Mouse (Mus musculus) embryonic facial prominence, embryonic 12.5 days (tissue): ENCODE data around the gene Cit. TPM values are rescaled to one million over a fixed set of nuclear protein-coding genes. Genes with fewer than 3 reads are reported as not detected.

Experiments used
- ATAC-seq: fragments of 200-750 bp; cut with Nextera tagmentation; 2 replicates; pipeline ENCODE4 v1.8.0; 2017; ENCODE audit not compliant: insufficient number of reproducible peaks, insufficient read depth, low FRiP score, low TSS enrichment
- H3K27ac ChIP-seq: fragments of 300-500 bp; sonication (generic); 2 replicates; pipeline ENCODE4 v1.5.1; 2016; ENCODE audit warnings: mild to moderate bottlenecking
- H3K27me3 ChIP-seq: fragments of 300-500 bp; sonication (generic); 2 replicates; pipeline ENCODE4 v1.6.1; 2016; ENCODE audit warnings: mild to moderate bottlenecking, moderate library complexity
- H3K36me3 ChIP-seq: fragments of 300-500 bp; sonication (generic); 2 replicates; pipeline ENCODE4 v1.6.1; 2016; ENCODE audit warnings: mild to moderate bottlenecking
- H3K4me1 ChIP-seq: fragments of 300-500 bp; sonication (generic); 2 replicates; pipeline ENCODE4 v1.6.1; 2016
- H3K4me2 ChIP-seq: fragments of 300-500 bp; sonication (generic); replicated peaks from 2 replicates; pipeline ENCODE4 v1.6.1; 2016; ENCODE audit warnings: mild to moderate bottlenecking, moderate library complexity
- H3K4me3 ChIP-seq: fragments of 300-500 bp; sonication (generic); 2 replicates; pipeline ENCODE4 v1.5.1; 2016; ENCODE audit warnings: mild to moderate bottlenecking
- H3K9ac ChIP-seq: fragments of 300-500 bp; sonication (generic); 2 replicates; pipeline ENCODE4 v1.6.1; 2016; ENCODE audit warnings: mild to moderate bottlenecking, moderate library complexity
- H3K9me3 ChIP-seq: fragments of 300-500 bp; sonication (generic); 2 replicates; pipeline ENCODE4 v1.6.1; 2016; ENCODE audit warnings: mild to moderate bottlenecking, moderate library complexity
- WGBS: fragments of 180-500 bp; shearing (Covaris S2); methylation state at CpG from one replicate; pipeline ENCODE4 v1.1.7; 2016; 5-methylcytosine and 5-hydroxymethylcytosine counted together
- polyA plus RNA-seq: library from polyadenylated mRNA; unstranded; fragments of >200 nt; fragmentation: Nextera tagmentation; extraction: Ambion mirVana; gene quantifications from 2 replicates; pipeline ENCODE4 v1.2.1, GENCODE M21; 2016

Gene Cit
- polyA plus RNA-seq, 1 experiment from 2014 or later, result 36.3 TPM

- no peak for ATAC-seq
- H3K9me3 ChIP-seq, result no peaks in the 10 kb centered on the region
- H3K36me3 ChIP-seq, result peaks cover 26% of the 10 kb centered on the region
- H3K4me3 ChIP-seq, result no peak overlapping the region
- H3K27me3 ChIP-seq, result no peaks in the 10 kb centered on the region
- no peak overlapping the region for H3K4me2 ChIP-seq
- H3K4me1 ChIP-seq, result peaks cover 6% of the 10 kb centered on the region
- 92% methylated on average over 5 of the region's 5 CpGs for WGBS
- no peak overlapping the region for H3K9ac ChIP-seq
- H3K27ac ChIP-seq, result no peak overlapping the region
These were observed 131.4 kb downstream of the Cit start for GRCm38 (mm10) chr5:115976446-115976845.

GRCm38 (mm10) chr5:115977266-115977665 lies 132.2 kb downstream of the Cit start:
- 52% methylated on average over 10 of the region's 10 CpGs for WGBS
- peaks cover 6% of the 10 kb centered on the region for H3K4me1 ChIP-seq
- ATAC-seq, result no peak
- H3K27ac ChIP-seq, result 0 out of 2 replicates have a peak overlapping the region, but pooled peaks have one; percentile 3
- no peak overlapping the region for H3K9ac ChIP-seq
- H3K4me2 ChIP-seq, result no peak overlapping the region
- H3K27me3 ChIP-seq, result no peaks in the 10 kb centered on the region
- H3K4me3 ChIP-seq, result no peak overlapping the region
- peaks cover 31% of the 10 kb centered on the region for H3K36me3 ChIP-seq
- no peaks in the 10 kb centered on the region for H3K9me3 ChIP-seq

GRCm38 (mm10) chr5:115977757-115978156 lies 132.7 kb downstream of the Cit start:
- ATAC-seq, result no peak
- no peaks in the 10 kb centered on the region for H3K9me3 ChIP-seq
- peaks cover 6% of the 10 kb centered on the region for H3K4me1 ChIP-seq
- no peak overlapping the region for H3K4me2 ChIP-seq
- H3K27ac ChIP-seq, result 0 out of 2 replicates have a peak overlapping the region, but pooled peaks have one; percentile 3
- H3K27me3 ChIP-seq, result no peaks in the 10 kb centered on the region
- H3K9ac ChIP-seq, result no peak overlapping the region
- no peak overlapping the region for H3K4me3 ChIP-seq
- H3K36me3 ChIP-seq, result peaks cover 33% of the 10 kb centered on the region
- WGBS, result 62% methylated on average over 10 of the region's 10 CpGs

GRCm38 (mm10) chr5:115978255-115978654 lies 133.2 kb downstream of the Cit start:
- Histone ChIP-seq H3K4me1 (peaks cover 6% of the 10 kb centered on the region), H3K27me3 (no peaks in the 10 kb centered on the region), H3K4me3 (no peak overlapping the region), H3K27ac (no peak overlapping the region), H3K4me2 (no peak overlapping the region), H3K9ac (no peak overlapping the region), H3K36me3 (peaks cover 38% of the 10 kb centered on the region), H3K9me3 (no peaks in the 10 kb centered on the region)
- ATAC-seq, result no peak
- WGBS, result 49% methylated on average over 5 of the region's 5 CpGs

- H3K9me3 ChIP-seq, result no peaks in the 10 kb centered on the region
- H3K36me3 ChIP-seq, result peaks cover 34% of the 10 kb centered on the region
- H3K4me3 ChIP-seq, result no peak overlapping the region
- H3K4me1 ChIP-seq, result peaks cover 6% of the 10 kb centered on the region
- H3K27ac ChIP-seq, result no peak overlapping the region
- no peaks in the 10 kb centered on the region for H3K27me3 ChIP-seq
- WGBS, result 58% methylated on average over 16 of the region's 16 CpGs
- ATAC-seq, result no peak
- no peak overlapping the region for H3K4me2 ChIP-seq
- H3K9ac ChIP-seq, result no peak overlapping the region
These were observed 134.1 kb downstream of the Cit start for GRCm38 (mm10) chr5:115979134-115979696.

- Histone ChIP-seq H3K36me3 (peaks cover 41% of the 10 kb centered on the region), H3K27me3 (no peaks in the 10 kb centered on the region), H3K4me2 (no peak overlapping the region), H3K4me3 (no peak overlapping the region), H3K9ac (no peak overlapping the region), H3K4me1 (peaks cover 6% of the 10 kb centered on the region), H3K27ac (no peak overlapping the region), H3K9me3 (no peaks in the 10 kb centered on the region)
- WGBS, result 84% methylated on average over 9 of the region's 9 CpGs
- ATAC-seq, result no peak
These were observed 135.5 kb downstream of the Cit start for GRCm38 (mm10) chr5:115980537-115980936.

- Histone ChIP-seq H3K4me2 (no peak overlapping the region), H3K4me1 (peaks cover 6% of the 10 kb centered on the region), H3K27ac (no peak overlapping the region), H3K4me3 (no peak overlapping the region), H3K27me3 (no peaks in the 10 kb centered on the region), H3K36me3 (peaks cover 54% of the 10 kb centered on the region), H3K9me3 (no peaks in the 10 kb centered on the region), H3K9ac (no peak overlapping the region)
- 82% methylated on average over 7 of the region's 7 CpGs for WGBS
- ATAC-seq, result no peak
These were observed 137.7 kb downstream of the Cit start for GRCm38 (mm10) chr5:115982671-115983373.

GRCm38 (mm10) chr5:115984392-115984791 lies 139.3 kb downstream of the Cit start:
- H3K4me1 ChIP-seq, result no peaks in the 10 kb centered on the region
- 90% methylated on average over 6 of the region's 6 CpGs for WGBS
- H3K9ac ChIP-seq, result no peak overlapping the region
- no peak for ATAC-seq
- no peak overlapping the region for H3K4me3 ChIP-seq
- H3K9me3 ChIP-seq, result no peaks in the 10 kb centered on the region
- H3K4me2 ChIP-seq, result no peak overlapping the region
- H3K27me3 ChIP-seq, result no peaks in the 10 kb centered on the region
- H3K27ac ChIP-seq, result no peak overlapping the region
- H3K36me3 ChIP-seq, result peaks cover 64% of the 10 kb centered on the region

GRCm38 (mm10) chr5:115985101-115985500 lies 140.0 kb downstream of the Cit start:
- no peak overlapping the region for H3K9ac ChIP-seq
- 93% methylated on average over 11 of the region's 11 CpGs for WGBS
- peaks cover 64% of the 10 kb centered on the region for H3K36me3 ChIP-seq
- H3K9me3 ChIP-seq, result no peaks in the 10 kb centered on the region
- ATAC-seq, result no peak
- no peak overlapping the region for H3K4me3 ChIP-seq
- no peak overlapping the region for H3K27ac ChIP-seq
- H3K27me3 ChIP-seq, result no peaks in the 10 kb centered on the region
- H3K4me2 ChIP-seq, result no peak overlapping the region
- no peaks in the 10 kb centered on the region for H3K4me1 ChIP-seq

- Histone ChIP-seq H3K4me3 (no peak overlapping the region), H3K4me2 (no peak overlapping the region), H3K9ac (no peak overlapping the region), H3K27me3 (no peaks in the 10 kb centered on the region), H3K9me3 (peaks cover 9% of the 10 kb centered on the region), H3K4me1 (no peaks in the 10 kb centered on the region), H3K27ac (no peak overlapping the region), H3K36me3 (peaks cover 73% of the 10 kb centered on the region)
- ATAC-seq, result no peak
- WGBS, result 89% methylated on average over 12 of the region's 12 CpGs
These were observed 142.2 kb downstream of the Cit start for GRCm38 (mm10) chr5:115987284-115987683.

GRCm38 (mm10) chr5:115991717-115992116 lies 146.6 kb downstream of the Cit start:
- H3K9ac ChIP-seq, result no peak overlapping the region
- no peak overlapping the region for H3K4me3 ChIP-seq
- H3K4me1 ChIP-seq, result no peaks in the 10 kb centered on the region
- peaks cover 9% of the 10 kb centered on the region for H3K9me3 ChIP-seq
- no peak for ATAC-seq
- WGBS, result 91% methylated on average over 11 of the region's 11 CpGs
- H3K36me3 ChIP-seq, result peaks cover 80% of the 10 kb centered on the region
- no peak overlapping the region for H3K4me2 ChIP-seq
- no peaks in the 10 kb centered on the region for H3K27me3 ChIP-seq
- no peak overlapping the region for H3K27ac ChIP-seq

- no peak overlapping the region for H3K27ac ChIP-seq
- no peak overlapping the region for H3K4me3 ChIP-seq
- ATAC-seq, result no peak
- H3K4me2 ChIP-seq, result no peak overlapping the region
- 92% methylated on average over 15 of the region's 15 CpGs for WGBS
- peaks cover 61% of the 10 kb centered on the region for H3K36me3 ChIP-seq
- no peaks in the 10 kb centered on the region for H3K27me3 ChIP-seq
- no peak overlapping the region for H3K9ac ChIP-seq
- no peaks in the 10 kb centered on the region for H3K4me1 ChIP-seq
- peaks cover 9% of the 10 kb centered on the region for H3K9me3 ChIP-seq
These were observed 149.0 kb downstream of the Cit start for GRCm38 (mm10) chr5:115994101-115994500.
